ENCODE assay signal across 9 mouse cellular contexts in genomic region chr10:78134400-78134799, GRCm38 (mm10). TPM values are rescaled to one million over a fixed set of nuclear protein-coding genes. Genes with fewer than 3 reads are reported as not detected.
DNase-seq lines count a peak whose midpoint lies in the region; ATAC-seq and TF ChIP-seq lines count a peak whose summit lies in the region.
"Had no signal": no experiment of that assay in that cellular context is flagged by ENCODE, and none has a peak within 500 bp of the region (broad histone marks: within the 10 kb centered on the region; RNA-seq: fewer than 3 reads in every experiment).

No protein-coding gene starts in this region.

- no peaks in the 10 kb centered on the region for H3K36me3 ChIP-seq in lung, embryonic 14.5 days (ENCODE audit: insufficient read depth)
- no peaks in the 10 kb centered on the region for H3K36me3 ChIP-seq in intestine, embryonic 15.5 days
- no peaks in the 10 kb centered on the region for H3K36me3 ChIP-seq in stomach, embryonic 16.5 days (ENCODE audit: control insufficient read depth, insufficient read depth, low read length)

- no peak overlapping the region for H3K9ac ChIP-seq in lung, embryonic 14.5 days
- no peak overlapping the region for H3K9ac ChIP-seq in intestine, embryonic 15.5 days
- H3K9ac ChIP-seq in stomach, embryonic 16.5 days (ENCODE audit: low read length), result peak overlapping the region; percentile 27; the same call in 1 of the 2 replicates

- H3K4me3 ChIP-seq in lung, embryonic 14.5 days (ENCODE audit: low read depth, low read length), result no peak overlapping the region
- no peak overlapping the region for H3K4me3 ChIP-seq in lung, adult 2 months (replicated peaks; ENCODE audit: extremely low read depth, low read depth, low read length)
- no peak overlapping the region for H3K4me3 ChIP-seq in bone marrow, adult 2 months (replicated peaks; ENCODE audit: control insufficient read depth, low read depth, low read length)
- no peak overlapping the region for H3K4me3 ChIP-seq in intestine, embryonic 15.5 days (replicated peaks)
- H3K4me3 ChIP-seq in stomach, embryonic 16.5 days (replicated peaks; ENCODE audit: low read length), result no peak overlapping the region

- peaks cover 18% of the 10 kb centered on the region; the same call in 1 of the 2 replicates for H3K4me1 ChIP-seq in lung, embryonic 14.5 days (ENCODE audit: insufficient read depth)
- H3K4me1 ChIP-seq in lung, adult 2 months (ENCODE audit: control insufficient read depth, insufficient read depth, low read length), result peaks cover 19% of the 10 kb centered on the region
- H3K4me1 ChIP-seq in bone marrow, adult 2 months (ENCODE audit: control insufficient read depth, insufficient read depth, low read length), result peaks cover 11% of the 10 kb centered on the region
- H3K4me1 ChIP-seq in intestine, embryonic 15.5 days (replicated peaks), result peaks cover 35% of the 10 kb centered on the region
- H3K4me1 ChIP-seq in stomach, embryonic 16.5 days (ENCODE audit: control insufficient read depth, insufficient read depth, low read length), result peaks cover 30% of the 10 kb centered on the region

- H3K9me3 ChIP-seq in lung, embryonic 14.5 days (ENCODE audit: low read depth, low read length), result no peaks in the 10 kb centered on the region
- H3K9me3 ChIP-seq in intestine, embryonic 15.5 days, result no peaks in the 10 kb centered on the region
- no peaks in the 10 kb centered on the region for H3K9me3 ChIP-seq in stomach, embryonic 16.5 days (replicated peaks; ENCODE audit: control insufficient read depth, low read length)

- 0 out of 2 replicates have a peak overlapping the region, but pooled peaks have one; percentile 51 for H3K4me2 ChIP-seq in lung, embryonic 14.5 days
- peak overlapping the region; percentile 47 for H3K4me2 ChIP-seq in intestine, embryonic 15.5 days (replicated peaks)
- H3K4me2 ChIP-seq in stomach, embryonic 16.5 days (ENCODE audit: low read depth, low read length), result peak overlapping the region; percentile 4; the same call in 1 of the 2 replicates

- H3K27ac ChIP-seq in lung, embryonic 14.5 days (ENCODE audit: low read depth), result no peak overlapping the region
- H3K27ac ChIP-seq in bone marrow, adult 2 months (ENCODE audit: control insufficient read depth, insufficient read depth, low read depth, low read length, poor library complexity), result peak overlapping the region; percentile 79
- H3K27ac ChIP-seq in intestine, embryonic 15.5 days, result peak overlapping the region; percentile 63
- peak overlapping the region; percentile 10; the same call in 1 of the 2 replicates for H3K27ac ChIP-seq in stomach, embryonic 16.5 days (ENCODE audit: low read length)

- 53% methylated on average over 4 of the region's 4 CpGs for WGBS in lung, embryonic 14.5 days
- 53% methylated on average over 4 of the region's 4 CpGs for WGBS in lung, adult 2 months
- 3% methylated on average over 4 of the region's 4 CpGs for WGBS in bone marrow, adult 2 months
- 56% methylated on average over 4 of the region's 4 CpGs for WGBS in intestine, embryonic 15.5 days
- WGBS in stomach, embryonic 16.5 days, result 68% methylated on average over 4 of the region's 4 CpGs

- peaks cover 4% of the 10 kb centered on the region; the same call in 1 of the 2 replicates for H3K27me3 ChIP-seq in lung, embryonic 14.5 days (ENCODE audit: insufficient read depth, low read length)
- no peaks in the 10 kb centered on the region for H3K27me3 ChIP-seq in intestine, embryonic 15.5 days (replicated peaks)
- no peaks in the 10 kb centered on the region for H3K27me3 ChIP-seq in stomach, embryonic 16.5 days (ENCODE audit: control insufficient read depth, insufficient read depth, low read length)
- H3K27me3 ChIP-seq: Patski had no signal

- no peak for DNase-seq in lung, embryonic 14.5 days
- DNase-seq in lung, adult 2 months, result no peak
- no peak for DNase-seq in right cerebral cortex, adult 2 months (ENCODE audit: low spot score in 2 of 2)
- no peak for DNase-seq in cerebellum, postnatal 25 days
- DNase-seq: retina, postnatal 1 day had no signal

- ATAC-seq in lung, embryonic 14.5 days (ENCODE audit: insufficient read depth), result no peak
- no peak; the same call in 1 of the 2 replicates for ATAC-seq in intestine, embryonic 15.5 days
- no peak for ATAC-seq in stomach, embryonic 16.5 days (ENCODE audit: insufficient read depth, low FRiP score)
- ATAC-seq: Patski had no signal

- TF ChIP-seq POLR2A in lung, adult 2 months (IDR thresholded peaks at IDR 0.05; ENCODE audit: borderline replicate concordance, extremely low read depth, low read depth, low read length), result no peak
- no peak for TF ChIP-seq POLR2A in bone marrow, adult 2 months (IDR thresholded peaks at IDR 0.05; ENCODE audit: borderline replicate concordance, control insufficient read depth, low read depth, low read length)

- no peak for TF ChIP-seq CTCF in lung, embryonic 14.5 days (IDR thresholded peaks at IDR 0.05; ENCODE audit: low read depth)
- TF ChIP-seq CTCF in lung, adult 2 months (IDR thresholded peaks at IDR 0.05; ENCODE audit: insufficient read depth, low read length), result no peak
- TF ChIP-seq CTCF in bone marrow, adult 2 months (IDR thresholded peaks at IDR 0.05; ENCODE audit: control insufficient read depth, insufficient read depth, low read length), result no peak

RNA-seq across cellular contexts. Expression of gene D10Jhu81e, which starts 35.2 kb away (rescaled TPM):
- 16.7 and 19.7 TPM in 2 replicates for polyA plus RNA-seq in lung, embryonic 14.5 days (2014; fragmentation: Nextera tagmentation; extraction: Ambion mirVana)
- 105 and 113 TPM in 2 replicates for polyA plus RNA-seq in lung, adult 2 months (2012; rRNA removed)
- 25.3 and 31.3 TPM in 2 replicates for polyA plus RNA-seq in bone marrow, adult 2 months (2011; ENCODE audit: insufficient read depth, insufficient read length, low replicate concordance, missing spikeins)
- 34.9 and 37.2 TPM in 2 replicates for polyA plus RNA-seq in intestine, embryonic 15.5 days (2015; fragmentation: Nextera tagmentation; extraction: Ambion mirVana)
- polyA plus RNA-seq in stomach, embryonic 16.5 days (2015; fragmentation: Nextera tagmentation; extraction: Ambion mirVana), result 39.5 and 46.6 TPM in 2 replicates

RNA-seq across cellular contexts. Expression of gene Pwp2, which starts 50.5 kb away (rescaled TPM):
- 20.8 and 21.8 TPM in 2 replicates for polyA plus RNA-seq in lung, embryonic 14.5 days (2014; fragmentation: Nextera tagmentation; extraction: Ambion mirVana)
- polyA plus RNA-seq in lung, adult 2 months (2012; rRNA removed), result 6.7 and 8.7 TPM in 2 replicates
- 7.2 and 13.9 TPM in 2 replicates for polyA plus RNA-seq in bone marrow, adult 2 months (2011; ENCODE audit: insufficient read depth, insufficient read length, low replicate concordance, missing spikeins)
- 17.5 and 17.7 TPM in 2 replicates for polyA plus RNA-seq in intestine, embryonic 15.5 days (2015; fragmentation: Nextera tagmentation; extraction: Ambion mirVana)
- polyA plus RNA-seq in stomach, embryonic 16.5 days (2015; fragmentation: Nextera tagmentation; extraction: Ambion mirVana), result 15.5 and 16.6 TPM in 2 replicates
